Mouse (Mus musculus) G1E (cell line): ENCODE data around the gene Ugt1a7c.
"Not testable (repeated sequence)": the region's sequence is repeated elsewhere in the genome, so short reads cannot be mapped to it uniquely, and the experiment has no call there.

Experiments used
- CTCF ChIP-seq: IDR thresholded peaks from 2 replicates; pipeline ENCODE4 v1.5.1; 2012; ENCODE audit warnings: low read depth, low read length, inconsistent platforms, mixed read lengths
- GATA1 ChIP-seq: IDR thresholded peaks from 2 replicates; pipeline ENCODE4 v1.6.1; 2012; ENCODE audit warnings: borderline replicate concordance, low read length, inconsistent platforms, mixed read lengths
- GATA2 ChIP-seq: IDR thresholded peaks from 2 replicates; pipeline ENCODE4 v1.6.1; 2012; ENCODE audit warnings: low read depth, low read length, inconsistent platforms, borderline replicate concordance
- POLR2AphosphoS5 ChIP-seq: IDR thresholded peaks from 2 replicates; pipeline ENCODE4 v1.6.1; 2012; ENCODE audit warnings: low read depth, low read length, inconsistent platforms; ENCODE audit not compliant: insufficient replicate concordance
- TAL1 ChIP-seq: conservative IDR thresholded peaks from 2 replicates; pipeline ENCODE4 v1.6.1; 2012; ENCODE audit warnings: low read depth, low read length, inconsistent platforms, mixed read lengths

DNA sequence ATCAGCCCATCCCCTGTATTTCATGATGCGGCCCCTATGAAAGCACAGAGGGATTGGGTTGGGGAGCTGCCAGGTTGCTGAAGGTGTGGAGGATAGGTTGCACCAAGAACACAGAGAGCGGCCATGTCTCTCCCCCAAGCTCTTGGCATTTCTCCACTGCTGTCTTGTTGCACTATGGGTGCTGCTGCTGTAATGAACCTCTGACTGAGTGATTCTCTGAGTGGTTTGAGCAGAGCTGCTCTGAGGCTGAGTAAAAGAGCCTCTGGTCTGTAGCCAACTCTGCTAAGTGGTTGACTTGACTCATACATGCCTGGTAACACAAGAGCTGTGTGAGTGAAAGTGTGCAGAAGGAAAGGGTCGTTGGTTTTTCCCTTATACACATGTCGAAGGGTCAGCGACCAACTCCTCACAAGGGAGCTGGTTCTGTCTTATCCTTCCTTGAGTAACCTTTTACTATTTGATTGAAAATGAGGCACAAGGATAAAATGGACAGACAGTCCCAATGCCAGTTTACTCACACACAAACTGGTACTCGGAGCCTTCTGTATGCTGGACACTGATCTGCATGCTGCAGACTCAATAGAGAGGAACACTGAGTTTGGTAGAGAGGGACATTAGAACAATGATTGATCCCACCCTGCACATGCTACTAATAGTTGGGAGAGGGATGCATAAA is 40.5 kb downstream of the Ugt1a7c start:
- not testable (repeated sequence) for TF ChIP-seq CTCF, GATA1, POLR2AphosphoS5, TAL1, GATA2
